Mouse (Mus musculus): Measurements from ENCODE around the gene Klhl10. TPM values are rescaled to one million over a fixed set of nuclear protein-coding genes. Genes with fewer than 3 reads are reported as not detected.

Klhl10 gene
- total RNA-seq, 4 experiments from 2014 or later = 0.59 to 0.90 (median 0.77) TPM

- peak; percentile 84 for DNase-seq (ENCODE audit: low spot score)
Observed at GRCm38 (mm10) chr11:100408076-100408834, 33.5 kb upstream of the Klhl10 start.

GRCm38 (mm10) chr11:100408835-100409462 lies 32.8 kb upstream of the Klhl10 start:
- no peak for DNase-seq (ENCODE audit: low spot score)

- DNase-seq (ENCODE audit: low spot score) = no peak
Observed at GRCm38 (mm10) chr11:100409686-100410085, 32.0 kb upstream of the Klhl10 start.

GRCm38 (mm10) chr11:100411736-100412135 lies 30.0 kb upstream of the Klhl10 start:
- no peak for DNase-seq (ENCODE audit: low spot score)

- no peak for DNase-seq (ENCODE audit: low spot score)
Observed at GRCm38 (mm10) chr11:100413541-100413940, 28.2 kb upstream of the Klhl10 start.

GRCm38 (mm10) chr11:100414021-100414913 lies 27.4 kb upstream of the Klhl10 start, which contains the start of gene P3h4:
P3h4 (minus strand) TSS chr11:100414836.
- DNase-seq (ENCODE audit: low spot score) = peak; percentile 80

GRCm38 (mm10) chr11:100414914-100415822 lies 26.5 kb upstream of the Klhl10 start, which contains the start of gene Fkbp10:
Fkbp10 (plus strand) TSS chr11:100415697.
- peak; percentile 70 for DNase-seq (ENCODE audit: low spot score)

- DNase-seq (ENCODE audit: low spot score) = no peak
Observed at GRCm38 (mm10) chr11:100421537-100421936, 20.2 kb upstream of the Klhl10 start.

GRCm38 (mm10) chr11:100423836-100424235 lies 17.9 kb upstream of the Klhl10 start:
- no peak for DNase-seq (ENCODE audit: low spot score)

GRCm38 (mm10) chr11:100425851-100426250 lies 15.9 kb upstream of the Klhl10 start:
- no peak for DNase-seq (ENCODE audit: low spot score)

- DNase-seq (ENCODE audit: low spot score) = no peak
Observed at GRCm38 (mm10) chr11:100426820-100427219, 14.9 kb upstream of the Klhl10 start.

GRCm38 (mm10) chr11:100428612-100429199 lies 13.0 kb upstream of the Klhl10 start:
- no peak for DNase-seq (ENCODE audit: low spot score)

GRCm38 (mm10) chr11:100430052-100430451 lies 11.7 kb upstream of the Klhl10 start:
- peak; percentile 49 for DNase-seq (ENCODE audit: low spot score)

GRCm38 (mm10) chr11:100432002-100432401 lies 9.7 kb upstream of the Klhl10 start:
- DNase-seq (ENCODE audit: low spot score) = no peak

- no peak for DNase-seq (ENCODE audit: low spot score)
Observed at GRCm38 (mm10) chr11:100435678-100436246, 6.0 kb upstream of the Klhl10 start.

GRCm38 (mm10) chr11:100437901-100438300 lies 3.8 kb upstream of the Klhl10 start:
- DNase-seq (ENCODE audit: low spot score) = no peak

GRCm38 (mm10) chr11:100440691-100441522 lies 810 bp upstream of the Klhl10 start:
- peak; percentile 82 for DNase-seq (ENCODE audit: low spot score)

- no peak for DNase-seq (ENCODE audit: low spot score)
Observed at GRCm38 (mm10) chr11:100442625-100443024, 908 bp downstream of the Klhl10 start.

- no peak for DNase-seq (ENCODE audit: low spot score)
Observed at GRCm38 (mm10) chr11:100457247-100457646, 15.5 kb downstream of the Klhl10 start.
